Mouse (Mus musculus) brain, adult 2 months (tissue): ENCODE results near the gene Rad18.
A peak's percentile ranks its signal among the peaks of the same experiment; 100 is the strongest.

Experiments used
- DNase-seq: peaks from one replicate; pipeline ENCODE4 v3.0.0; 2011; ENCODE audit warnings: low read depth, low spot score

Rad18 gene

GRCm38 (mm10) chr6:112684065-112684464 lies 12.4 kb downstream of the Rad18 start:
- no peak for DNase-seq

- DNase-seq, result no peak
These were observed 64.4 kb downstream of the Rad18 start for GRCm38 (mm10) chr6:112632071-112632470.

GRCm38 (mm10) chr6:112630291-112630690 lies 66.2 kb downstream of the Rad18 start:
- no peak for DNase-seq

DNA sequence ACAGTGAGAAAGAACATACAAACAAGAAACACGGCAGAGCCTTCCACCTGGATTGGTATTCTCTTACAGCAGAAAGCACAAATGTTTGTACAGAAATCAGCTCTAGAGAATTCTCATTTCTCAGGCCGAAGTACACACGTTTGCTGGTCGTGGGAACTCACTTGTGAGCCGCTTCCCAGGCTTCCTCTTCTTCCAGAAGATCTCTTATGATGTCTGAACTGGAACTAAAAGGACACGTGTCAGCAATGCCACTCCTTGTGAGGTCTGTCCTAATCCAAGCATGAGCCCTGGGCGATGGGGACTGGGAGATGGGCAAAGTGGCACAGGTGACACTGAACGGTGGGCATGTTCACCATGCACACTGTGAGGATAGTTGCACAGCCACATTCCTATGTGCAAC lies 68.2 kb downstream of the Rad18 start:
- no peak for DNase-seq

GRCm38 (mm10) chr6:112622321-112622720 lies 74.2 kb downstream of the Rad18 start:
- no peak for DNase-seq

GRCm38 (mm10) chr6:112620027-112620426 lies 76.5 kb downstream of the Rad18 start:
- no peak for DNase-seq

DNA sequence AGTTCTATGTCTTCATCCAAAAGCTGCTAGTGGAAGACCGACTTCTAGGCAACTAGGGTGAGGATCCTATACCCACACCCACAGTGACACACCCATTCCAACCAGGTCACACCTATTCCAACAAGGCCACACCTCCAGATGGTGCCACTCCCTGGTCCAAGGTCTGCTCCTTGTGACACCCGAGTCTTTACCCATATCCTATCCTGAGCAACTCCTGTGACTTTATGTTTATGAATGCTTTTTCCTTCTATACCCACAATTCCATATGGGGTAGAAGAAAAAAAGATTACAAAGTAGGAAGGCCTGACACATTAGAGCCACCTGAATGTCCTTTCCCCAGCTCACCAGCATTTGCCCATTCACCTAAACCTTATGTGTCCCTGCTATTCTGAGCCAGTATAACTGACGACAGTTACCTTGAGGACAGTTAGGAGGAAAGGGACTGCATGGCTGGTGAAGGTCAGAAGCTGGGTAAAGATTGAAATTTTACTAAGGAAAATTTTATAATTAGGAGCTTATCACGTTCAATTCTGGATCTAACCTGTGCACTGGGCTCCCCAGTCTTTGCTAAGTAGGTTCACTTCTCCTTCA lies 78.7 kb downstream of the Rad18 start:
- no peak for DNase-seq

GRCm38 (mm10) chr6:112609027-112609426 lies 87.5 kb downstream of the Rad18 start:
- no peak for DNase-seq

- no peak for DNase-seq
These were observed 92.6 kb downstream of the Rad18 start for GRCm38 (mm10) chr6:112603866-112604265.

DNA sequence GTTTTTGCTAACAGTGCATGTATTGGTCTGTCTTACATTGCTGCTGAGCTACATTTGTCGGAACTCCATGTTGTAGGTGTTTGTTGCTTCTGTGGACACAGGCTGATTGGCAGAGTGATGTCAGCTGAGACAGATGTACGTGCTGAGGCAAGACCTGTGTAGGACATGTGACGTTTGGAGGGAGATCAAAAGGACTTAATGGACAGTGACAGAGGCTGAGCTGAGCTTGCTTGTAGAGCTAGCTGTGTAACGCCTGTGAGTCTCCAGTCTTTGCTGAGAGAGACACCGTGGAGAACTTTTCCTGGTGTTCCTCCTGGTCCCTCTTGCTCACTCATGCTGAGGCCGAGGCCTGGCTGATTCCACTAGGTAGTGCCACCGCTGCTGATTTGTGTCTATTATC lies 101.5 kb downstream of the Rad18 start:
- DNase-seq, result no peak

GRCm38 (mm10) chr6:112587912-112588311 lies 108.6 kb downstream of the Rad18 start:
- no peak for DNase-seq

GRCm38 (mm10) chr6:112586999-112587398 lies 109.5 kb downstream of the Rad18 start:
- DNase-seq, result no peak

- no peak for DNase-seq
These were observed 111.5 kb downstream of the Rad18 start for GRCm38 (mm10) chr6:112584961-112585360.

- DNase-seq, result no peak
These were observed 114.5 kb downstream of the Rad18 start for GRCm38 (mm10) chr6:112582022-112582421.

- peak; percentile 43 for DNase-seq
These were observed 119.3 kb downstream of the Rad18 start for GRCm38 (mm10) chr6:112577198-112577597.

DNA sequence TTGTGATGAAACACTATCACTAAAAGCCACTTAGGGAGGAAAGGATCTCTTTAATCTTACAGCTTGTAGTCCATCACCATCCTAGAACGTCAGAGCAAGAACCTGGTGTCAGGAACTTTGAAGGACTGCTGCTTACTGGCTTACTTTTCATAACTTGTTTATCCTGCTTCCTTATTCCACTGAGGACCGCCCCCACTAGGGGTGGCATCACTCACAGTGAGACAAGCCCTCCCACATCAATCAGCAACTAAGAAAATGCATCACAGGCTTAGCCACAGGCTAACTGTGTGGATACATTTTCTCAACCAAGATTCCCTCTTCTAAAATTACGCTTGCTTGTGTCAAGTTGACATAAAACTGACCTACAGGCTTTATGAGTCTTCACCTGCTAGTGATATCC lies 121.9 kb downstream of the Rad18 start:
- no peak for DNase-seq

GRCm38 (mm10) chr6:112570413-112570812 lies 126.1 kb downstream of the Rad18 start:
- peak; percentile 21 for DNase-seq
